Mouse (Mus musculus) spleen, postnatal 36 days (tissue): ENCODE measurements at regions not wholly inside any gene's neighbourhood (a gene's known extent, or its start where the extent isn't known, plus 50 kb on each side); places are given as distances from the start of the nearest gene placed in this dataset.

Experiments used
- DNase-seq, 2 experiments: peaks; one replicate each; pipeline ENCODE4 v3.0.0; 2022; ENCODE audit warnings: low spot score in 2 of 2, mixed read lengths in 1 of 2

- no peak for DNase-seq
Measured at GRCm38 (mm10) chr12:12567734-12568104, 305.8 kb downstream of the Fam49a start.

- no peak for DNase-seq
Measured at GRCm38 (mm10) chr12:12567058-12567733, 305.3 kb downstream of the Fam49a start.

- DNase-seq: no peak
Measured at GRCm38 (mm10) chr12:12562267-12562666, 300.3 kb downstream of the Fam49a start.

DNA sequence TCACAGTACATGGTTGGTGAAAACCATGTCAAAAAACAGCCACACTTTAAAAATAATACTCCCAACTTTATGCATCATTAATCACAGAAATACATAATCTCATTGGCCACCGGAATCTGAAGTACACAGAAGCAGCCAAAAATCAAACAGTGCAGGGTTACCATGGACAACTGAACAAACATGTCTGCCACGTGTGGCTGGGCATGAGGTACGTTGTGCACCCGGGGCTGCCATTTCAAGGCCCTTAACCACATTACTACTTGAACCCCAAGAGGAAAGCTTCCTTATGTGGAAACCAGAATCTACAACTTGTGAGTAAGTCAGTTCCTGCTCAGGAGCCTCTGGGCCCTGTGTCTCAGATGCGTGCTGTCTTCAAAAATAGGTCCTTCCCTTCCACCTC is 289.9 kb downstream of the Fam49a start:
- peak in 1 of 2 experiments; percentile 17 for DNase-seq

- no peak for DNase-seq
Measured at GRCm38 (mm10) chr12:12549649-12550048, 287.7 kb downstream of the Fam49a start.

DNA sequence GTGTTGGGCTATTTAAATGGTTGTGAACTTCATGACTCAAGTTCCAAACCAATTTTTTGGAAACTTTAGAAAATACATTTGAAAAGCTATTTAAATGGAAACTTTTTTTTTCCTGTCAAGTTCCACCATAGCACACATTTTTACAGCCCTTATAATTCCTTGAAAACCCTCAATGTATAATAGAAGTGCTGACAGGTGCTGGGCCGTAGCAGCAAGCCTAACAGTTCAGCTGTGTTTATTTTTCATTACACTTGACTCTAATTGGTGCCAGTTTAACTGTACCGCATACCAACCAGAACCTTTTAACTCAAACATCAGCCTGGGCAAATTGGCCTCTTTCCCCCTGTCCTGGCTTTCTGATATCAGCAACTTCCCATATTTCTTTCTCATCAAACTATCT is 286.7 kb downstream of the Fam49a start:
- DNase-seq: no peak

- no peak for DNase-seq
Measured at GRCm38 (mm10) chr12:12547477-12547876, 285.5 kb downstream of the Fam49a start.

- peak in 1 of 2 experiments; percentile 23 for DNase-seq
Measured at GRCm38 (mm10) chr12:12546372-12547031, 284.6 kb downstream of the Fam49a start.

- DNase-seq: no peak
Measured at GRCm38 (mm10) chr12:12541076-12542070, 279.4 kb downstream of the Fam49a start.

GRCm38 (mm10) chr12:12539291-12539690 is 277.4 kb downstream of the Fam49a start:
- DNase-seq: no peak

DNA sequence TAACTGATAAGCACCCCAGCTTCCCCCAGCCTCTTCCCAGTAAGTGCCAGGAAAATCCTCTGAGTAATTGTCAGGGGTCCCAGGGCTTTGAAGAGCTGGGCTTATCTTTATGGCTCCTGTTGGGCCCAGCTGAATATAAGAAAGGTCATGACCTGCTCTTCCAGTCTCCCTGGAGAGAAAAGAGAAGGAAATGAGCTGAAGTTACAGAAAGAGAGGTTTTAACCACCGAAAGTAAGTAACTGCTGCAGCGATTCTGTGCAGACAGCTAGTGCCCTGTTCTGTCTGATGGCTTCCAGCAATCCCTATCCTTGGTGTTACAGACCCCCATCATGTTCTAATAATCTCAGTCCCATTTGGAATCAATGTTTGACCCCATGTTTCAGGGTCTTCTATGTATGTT is 272.8 kb downstream of the Fam49a start:
- DNase-seq: no peak

GRCm38 (mm10) chr12:12530796-12531195 is 268.9 kb downstream of the Fam49a start:
- no peak for DNase-seq

DNA sequence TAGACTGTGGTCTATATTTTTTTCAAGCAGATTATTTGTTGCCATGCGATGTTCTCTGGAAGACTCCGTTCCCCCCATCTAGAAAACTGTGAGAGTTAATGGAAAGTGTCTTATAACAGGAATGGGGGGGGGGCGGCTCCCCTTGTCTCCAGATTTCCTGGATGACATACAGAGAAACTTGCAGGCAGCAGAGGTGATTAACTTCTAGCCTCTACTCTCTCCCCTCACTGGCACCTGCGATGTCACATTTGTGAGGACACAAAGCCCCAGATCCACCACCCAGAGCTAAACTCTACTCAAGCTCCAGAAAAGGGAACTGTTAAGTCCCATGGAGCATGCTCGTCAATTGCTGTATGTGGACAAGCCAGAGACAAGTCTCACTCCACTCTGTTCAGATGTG is 267.6 kb downstream of the Fam49a start:
- no peak for DNase-seq

DNA sequence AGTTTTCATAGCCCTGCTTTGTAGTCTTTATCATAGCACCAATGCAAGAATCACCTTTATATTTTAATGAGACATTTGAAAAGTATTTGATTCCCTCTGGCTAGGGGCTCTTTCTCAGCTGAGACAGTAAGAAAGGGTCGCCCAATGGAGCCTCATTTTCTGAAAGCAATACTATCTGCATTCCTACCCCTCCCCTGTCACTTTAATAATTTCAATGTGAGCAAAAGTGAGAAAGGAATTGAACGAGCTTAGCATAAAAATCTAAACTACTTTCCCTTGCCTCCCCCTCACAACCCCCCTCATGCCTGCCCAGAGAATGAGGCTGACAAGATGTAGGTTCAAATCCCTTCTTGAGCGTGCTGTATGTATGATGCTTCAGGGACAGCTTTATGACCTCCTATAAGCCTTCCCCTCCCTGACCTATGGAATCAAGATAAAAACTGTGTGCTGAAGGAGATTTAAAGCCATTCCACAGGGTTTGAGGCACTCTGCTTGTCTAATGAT is 266.6 kb downstream of the Fam49a start:
- no peak for DNase-seq

GRCm38 (mm10) chr12:12527766-12528477 is 266.0 kb downstream of the Fam49a start:
- no peak for DNase-seq

GRCm38 (mm10) chr12:12527366-12527765 is 265.4 kb downstream of the Fam49a start:
- no peak for DNase-seq

- DNase-seq: no peak
Measured at GRCm38 (mm10) chr12:12520311-12520852, 258.4 kb downstream of the Fam49a start.

GRCm38 (mm10) chr12:12518490-12519070 is 256.6 kb downstream of the Fam49a start:
- DNase-seq: no peak

DNA sequence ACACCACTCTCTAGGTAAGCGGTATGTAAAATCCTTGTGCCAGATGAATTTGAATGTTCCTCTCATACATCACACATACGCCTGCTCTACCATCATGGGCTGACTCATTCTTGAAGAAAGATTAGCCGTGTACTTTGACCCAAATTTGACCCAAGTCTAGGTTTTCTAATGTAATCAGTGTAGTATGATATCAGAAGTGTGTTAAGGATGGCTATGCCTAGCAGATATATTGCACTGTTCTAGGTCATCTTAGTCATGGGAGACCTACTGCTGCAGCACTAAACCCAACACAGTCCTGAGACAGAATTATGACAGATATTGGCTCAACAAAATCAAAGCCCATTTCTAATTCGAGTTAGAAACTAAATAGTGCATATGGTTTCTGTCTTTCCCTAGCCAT is 255.1 kb downstream of the Fam49a start:
- DNase-seq: no peak

DNA sequence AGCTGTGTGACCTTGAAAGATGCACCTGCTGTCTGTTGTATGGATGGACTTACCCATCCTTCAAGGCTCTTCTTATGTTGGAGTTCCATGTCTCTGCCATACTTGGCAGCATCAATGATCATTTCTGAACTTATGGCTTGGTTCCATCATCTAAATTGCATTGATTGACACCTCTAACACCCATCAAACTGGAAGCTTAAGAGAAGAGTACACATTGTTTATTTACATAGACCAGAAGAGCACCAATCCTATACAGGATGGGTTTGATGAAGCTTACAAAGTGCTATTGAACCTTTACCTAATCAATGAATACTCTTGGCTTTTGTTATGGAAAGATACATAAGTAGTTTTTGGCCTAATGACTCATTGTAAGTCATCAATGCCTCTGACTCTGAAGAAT is 248.8 kb downstream of the Fam49a start:
- no peak for DNase-seq
